Mouse (Mus musculus) bone marrow, adult 2 months (tissue): ENCODE data around the gene Fate1.

Experiments used
- CTCF ChIP-seq: fragments of 200-500 bp; IDR thresholded peaks from 2 replicates; pipeline ENCODE4 v1.5.1; 2011; ENCODE audit warnings: low read length, control low read depth; ENCODE audit not compliant: control insufficient read depth, insufficient read depth
- POLR2A ChIP-seq: fragments of 200-500 bp; IDR thresholded peaks from 2 replicates; pipeline ENCODE4 v1.6.1; 2011; ENCODE audit warnings: low read depth, mild to moderate bottlenecking, control low read depth, low read length, borderline replicate concordance; ENCODE audit not compliant: control insufficient read depth

DNA sequence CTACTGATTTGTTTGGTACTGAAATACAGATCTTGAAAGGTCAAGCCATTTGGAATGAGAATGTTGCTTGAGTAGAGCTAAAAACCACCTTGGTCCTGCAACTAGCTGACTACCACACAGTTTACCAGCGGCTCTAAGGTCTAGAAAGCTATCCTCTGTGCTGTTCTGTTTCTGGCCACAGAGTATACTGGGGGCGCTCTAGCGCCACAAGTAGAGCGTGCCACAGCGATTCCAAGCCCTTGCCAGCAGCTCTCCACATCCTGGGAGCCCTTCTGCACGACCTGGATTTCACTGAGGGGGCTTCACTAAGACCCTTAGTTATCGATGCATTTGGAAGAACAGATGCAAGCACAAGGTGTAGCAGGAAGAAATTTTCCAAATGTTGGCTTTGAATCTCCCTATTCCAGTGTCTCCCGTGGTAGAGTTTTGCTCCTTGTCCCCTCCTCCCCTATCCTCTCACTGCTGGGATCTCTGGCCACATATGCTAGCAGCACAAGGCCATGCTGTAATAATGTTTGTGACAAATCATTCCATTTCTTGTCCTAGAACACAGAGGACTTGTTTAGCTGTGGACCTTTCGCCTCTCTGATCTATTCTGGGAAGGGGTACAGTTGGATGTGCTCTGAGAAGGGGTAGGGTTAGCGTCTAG lies 50.1 kb downstream of the Fate1 start:
- TF ChIP-seq POLR2A = no peak
- no peak for TF ChIP-seq CTCF
